ENCODE assay signal across 24 mouse cellular contexts in genomic region chr2:84939711-84940110, GRCm38 (mm10). TPM values are rescaled to one million over a fixed set of nuclear protein-coding genes. Genes with fewer than 3 reads are reported as not detected.
DNase-seq lines count a peak whose midpoint lies in the region; ATAC-seq and TF ChIP-seq lines count a peak whose summit lies in the region.
"Had no signal": no experiment of that assay in that cellular context is flagged by ENCODE, and none has a peak within 500 bp of the region (broad histone marks: within the 10 kb centered on the region; RNA-seq: fewer than 3 reads in every experiment).

No protein-coding gene starts in this region.

- TF ChIP-seq EP300 in MEL (IDR thresholded peaks at IDR 0.05; ENCODE audit: low read depth in 1 of 2, low read length in 2 of 2): no peak
- no peak for TF ChIP-seq EP300 in liver, embryonic 14.5 days (IDR thresholded peaks at IDR 0.05; ENCODE audit: low read depth)

- TF ChIP-seq POLR2A in MEL (IDR thresholded peaks at IDR 0.05; ENCODE audit: control insufficient read depth in 1 of 2, insufficient read depth in 1 of 2, low read depth in 1 of 2, low read length in 2 of 2, poor library complexity in 1 of 2): no peak

- no peak overlapping the region for H3K9ac ChIP-seq in heart, embryonic 11.5 days (ENCODE audit: low read depth, low read length)
- peak overlapping the region; percentile 23; the same call in 1 of the 2 replicates for H3K9ac ChIP-seq in MEL (ENCODE audit: control insufficient read depth, low read depth, low read length, poor library complexity, severe bottlenecking)
- peak overlapping the region; percentile 99 for H3K9ac ChIP-seq in liver, embryonic 14.5 days (replicated peaks)
- H3K9ac ChIP-seq: forebrain, postnatal 0 days; heart, embryonic 15.5 days; limb, embryonic 12.5 days; stomach, embryonic 15.5 days had no signal

- no peak for TF ChIP-seq RAD21 in MEL (IDR thresholded peaks at IDR 0.05; ENCODE audit: low read depth, low read length)

- no peak overlapping the region; the same call in 1 of the 2 replicates for H3K27ac ChIP-seq in heart, embryonic 11.5 days (ENCODE audit: low read depth, low read length)
- H3K27ac ChIP-seq in MEL (ENCODE audit: control insufficient read depth, low read depth, low read length): peak overlapping the region; percentile 99
- peak overlapping the region; percentile 96 for H3K27ac ChIP-seq in liver, embryonic 14.5 days
- H3K27ac ChIP-seq: embryonic facial prominence, embryonic 10.5 days; heart, embryonic 15.5 days; limb, embryonic 12.5 days; stomach, embryonic 15.5 days had no signal

- H3K9me3 ChIP-seq in heart, embryonic 11.5 days (replicated peaks; ENCODE audit: control insufficient read depth, low read length): no peaks in the 10 kb centered on the region
- no peaks in the 10 kb centered on the region for H3K9me3 ChIP-seq in MEL (replicated peaks; ENCODE audit: insufficient read depth, low read length)
- no peaks in the 10 kb centered on the region for H3K9me3 ChIP-seq in liver, embryonic 14.5 days (ENCODE audit: control insufficient read depth, low read length)
- H3K9me3 ChIP-seq: embryonic facial prominence, embryonic 10.5 days; heart, embryonic 15.5 days; limb, embryonic 12.5 days; stomach, embryonic 15.5 days had no signal

- peaks cover 28% of the 10 kb centered on the region for H3K79me2 ChIP-seq in MEL (ENCODE audit: control insufficient read depth, insufficient read depth, low read length, poor library complexity)

- H3K27me3 ChIP-seq in heart, embryonic 11.5 days (ENCODE audit: control insufficient read depth, insufficient read depth, low read length): no peaks in the 10 kb centered on the region
- H3K27me3 ChIP-seq in MEL (ENCODE audit: control insufficient read depth in 1 of 2, insufficient read depth in 2 of 2, low read length in 2 of 2): no peaks in the 10 kb centered on the region
- no peaks in the 10 kb centered on the region for H3K27me3 ChIP-seq in liver, embryonic 14.5 days (ENCODE audit: control insufficient read depth, insufficient read depth, low read length)
- H3K27me3 ChIP-seq: heart, embryonic 15.5 days; limb, embryonic 12.5 days; stomach, embryonic 15.5 days had no signal

- DNase-seq in heart, adult 9 months (ENCODE audit: low spot score in 2 of 2): no peak
- DNase-seq in MEL (ENCODE audit: low read depth, low spot score): no peak
- DNase-seq in liver, embryonic 14.5 days (ENCODE audit: low read depth in 3 of 3, low spot score in 3 of 3): peak; percentile 54 to 69 (median 58)
- DNase-seq in right cerebral cortex, postnatal 36 days (ENCODE audit: low spot score in 2 of 2): no peak
- DNase-seq in ovary, postnatal 14 days (ENCODE audit: low spot score): no peak
- DNase-seq: cerebellum, adult 18-20 months; forebrain, postnatal 0 days; kidney, postnatal 14 days; layer of hippocampus, adult 9-11 months; thymus, adult 2 months had no signal

- H3K4me1 ChIP-seq in heart, embryonic 11.5 days (ENCODE audit: control insufficient read depth, insufficient read depth, low read length): peaks cover 12% of the 10 kb centered on the region
- H3K4me1 ChIP-seq in MEL (ENCODE audit: control insufficient read depth in 1 of 2, insufficient read depth in 2 of 2, low read length in 2 of 2): peaks cover 9 to 20% of the 10 kb centered on the region in 2 experiments
- peaks cover 41 to 42% of the 10 kb centered on the region in 2 experiments for H3K4me1 ChIP-seq in liver, embryonic 14.5 days (replicated peaks; ENCODE audit: control insufficient read depth in 2 of 2, insufficient read depth in 2 of 2, low read length in 1 of 2)

- TF ChIP-seq CTCF in MEL (IDR thresholded peaks at IDR 0.05 in 2 of 3, conservative IDR thresholded peaks at IDR 0.05 in 1 of 3; ENCODE audit: control insufficient read depth in 1 of 3, insufficient read depth in 1 of 3, low read depth in 2 of 3, low read length in 3 of 3, poor library complexity in 1 of 3, severe bottlenecking in 1 of 3): no peak
- TF ChIP-seq CTCF in liver, embryonic 14.5 days (IDR thresholded peaks at IDR 0.05; ENCODE audit: low read depth): no peak

- ATAC-seq in heart, embryonic 11.5 days (replicated peaks; ENCODE audit: insufficient number of reproducible peaks, low FRiP score, low TSS enrichment): no peak
- peak; percentile 45 for ATAC-seq in erythroblast, adult 5-6 weeks (replicated peaks; ENCODE audit: low FRiP score, poor library complexity, severe bottlenecking)
- no peak for ATAC-seq in liver, embryonic 14.5 days (ENCODE audit: insufficient read depth)
- ATAC-seq: forebrain, postnatal 0 days; inflammation-experienced regulatory T-cells, adult 6 months; midbrain, embryonic 16.5 days had no signal

- no peak overlapping the region for H3K4me3 ChIP-seq in heart, embryonic 11.5 days (ENCODE audit: low read depth, low read length)
- peak overlapping the region; percentile 19 to 34; a peak in 3 of 4 replicates for H3K4me3 ChIP-seq in MEL (ENCODE audit: control insufficient read depth in 1 of 2, insufficient read depth in 1 of 2, low read depth in 2 of 2, low read length in 2 of 2)
- H3K4me3 ChIP-seq in liver, embryonic 14.5 days (ENCODE audit: insufficient read depth in 1 of 2, low read depth in 2 of 2, low read length in 2 of 2): peak overlapping the region; percentile 95 to 100
- H3K4me3 ChIP-seq: embryonic facial prominence, embryonic 10.5 days; heart, embryonic 15.5 days; limb, embryonic 12.5 days; stomach, embryonic 15.5 days had no signal

- WGBS in heart, embryonic 11.5 days (ENCODE audit: insufficient replicate concordance): 87% methylated on average over 6 of the region's 6 CpGs
- 46% methylated on average over 6 of the region's 6 CpGs for WGBS in liver, embryonic 14.5 days (ENCODE audit: insufficient replicate concordance)

- H3K36me3 ChIP-seq in heart, embryonic 11.5 days (ENCODE audit: control insufficient read depth, insufficient read depth, low read length): peaks cover 6% of the 10 kb centered on the region; the same call in 1 of the 2 replicates
- peaks cover under 1 to 22% of the 10 kb centered on the region in 2 experiments for H3K36me3 ChIP-seq in MEL (ENCODE audit: control insufficient read depth in 1 of 2, insufficient read depth in 2 of 2, low read length in 2 of 2)
- peaks cover 60% of the 10 kb centered on the region for H3K36me3 ChIP-seq in liver, embryonic 14.5 days (replicated peaks; ENCODE audit: control insufficient read depth, insufficient read depth, low read depth)
- H3K36me3 ChIP-seq: heart, embryonic 15.5 days had no signal

- peak overlapping the region; percentile 25 for H3K4me2 ChIP-seq in heart, embryonic 11.5 days
- peak overlapping the region; percentile 87 for H3K4me2 ChIP-seq in liver, embryonic 14.5 days (ENCODE audit: low read depth)
- H3K4me2 ChIP-seq: heart, embryonic 15.5 days; limb, embryonic 12.5 days; stomach, embryonic 15.5 days had no signal

TF ChIP-seq in MEL, 35 proteins besides CTCF, POLR2A, EP300 and RAD21 (continues in another document):
- TF ChIP-seq MAZ (IDR thresholded peaks at IDR 0.05; ENCODE audit: low read depth, low read length): no peak
- TF ChIP-seq NELFE (IDR thresholded peaks at IDR 0.05; ENCODE audit: low read depth, low read length): no peak
- TF ChIP-seq ELF1 (IDR thresholded peaks at IDR 0.05; ENCODE audit: low read depth, low read length): no peak
- no peak for TF ChIP-seq CHD2 (IDR thresholded peaks at IDR 0.05; ENCODE audit: low read length)
- TF ChIP-seq UBTF (IDR thresholded peaks at IDR 0.05; ENCODE audit: borderline replicate concordance, insufficient read depth, low read depth, low read length): no peak

RNA-seq across cellular contexts. Expression of gene Slc43a3, which starts 3.3 kb away (rescaled TPM):
- polyA plus RNA-seq in heart, embryonic 11.5 days (2014; fragmentation: Nextera tagmentation; extraction: Ambion mirVana): 48.2 and 52.5 TPM in 2 replicates
- 82.5 and 91.5 TPM in 2 replicates for total RNA-seq in MEL (2012; rRNA removed)
- 10 to 100 TPM in 1 of 2 experiments, not detected in 1; 90.6 TPM for polyA plus RNA-seq in MEL (2012; ENCODE audit: insufficient read depth in 1 of 2, insufficient read length in 2 of 2, low read depth in 1 of 2, low replicate concordance in 2 of 2, missing spikeins in 1 of 2)
- total RNA-seq in erythroblast, adult 5-6 weeks (2015; ENCODE audit: low replicate concordance): 207 and 247 TPM in 2 replicates
- total RNA-seq in erythroblast, adult 5-6 weeks (2017; ENCODE audit: low replicate concordance): 227 and 246 TPM in 2 replicates
- polyA plus RNA-seq in liver, embryonic 14.5 days (2012; rRNA removed): 158 and 159 TPM in 2 replicates
- 113 and 124 TPM in 2 replicates for polyA plus RNA-seq in liver, embryonic 14.5 days (2014; fragmentation: Nextera tagmentation; extraction: Ambion mirVana)

RNA-seq across cellular contexts. Expression of gene Prg2, which starts 40.5 kb away (rescaled TPM):
- 0.73 and 1.1 TPM in 2 replicates for polyA plus RNA-seq in heart, embryonic 11.5 days (2014; fragmentation: Nextera tagmentation; extraction: Ambion mirVana)
- 0.42 TPM in 1 of 2 replicates, not detected in the other for total RNA-seq in MEL (2012; rRNA removed)
- polyA plus RNA-seq in MEL (2012; ENCODE audit: insufficient read depth in 1 of 2, insufficient read length in 2 of 2, low read depth in 1 of 2, low replicate concordance in 2 of 2, missing spikeins in 1 of 2): under 1 TPM in 1 of 2 experiments, not detected in 1; 0.17 TPM
- 140 and 215 TPM in 2 replicates for total RNA-seq in erythroblast, adult 5-6 weeks (2015; ENCODE audit: low replicate concordance)
- 429 and 503 TPM in 2 replicates for total RNA-seq in erythroblast, adult 5-6 weeks (2017; ENCODE audit: low replicate concordance)
- 33.3 and 62.4 TPM in 2 replicates for polyA plus RNA-seq in liver, embryonic 14.5 days (2012; rRNA removed)
- polyA plus RNA-seq in liver, embryonic 14.5 days (2014; fragmentation: Nextera tagmentation; extraction: Ambion mirVana): 17.9 and 21.8 TPM in 2 replicates
- total RNA-seq: forebrain, postnatal 0 days; gastrocnemius, adult 18-20 months had no signal
- polyA plus RNA-seq: forebrain, postnatal 0 days; hindbrain, embryonic 11.5 days; lung, embryonic 16.5 days; midbrain, embryonic 16.5 days had no signal

RNA-seq across cellular contexts. Expression of gene Prg3, which starts 48.3 kb away (rescaled TPM):
- 0.24 and 0.37 TPM in 2 replicates for polyA plus RNA-seq in heart, embryonic 11.5 days (2014; fragmentation: Nextera tagmentation; extraction: Ambion mirVana)
- not detected in 2 replicates for total RNA-seq in MEL (2012; rRNA removed)
- not detected for polyA plus RNA-seq in MEL (2012; ENCODE audit: insufficient read depth in 1 of 2, insufficient read length in 2 of 2, low read depth in 1 of 2, low replicate concordance in 2 of 2, missing spikeins in 1 of 2)
- total RNA-seq in erythroblast, adult 5-6 weeks (2015; ENCODE audit: low replicate concordance): 21.7 and 30.7 TPM in 2 replicates
- 20.4 and 21.9 TPM in 2 replicates for total RNA-seq in erythroblast, adult 5-6 weeks (2017; ENCODE audit: low replicate concordance)
- 2.6 and 4.4 TPM in 2 replicates for polyA plus RNA-seq in liver, embryonic 14.5 days (2012; rRNA removed)
- 2.1 and 3.4 TPM in 2 replicates for polyA plus RNA-seq in liver, embryonic 14.5 days (2014; fragmentation: Nextera tagmentation; extraction: Ambion mirVana)
- total RNA-seq: forebrain, postnatal 0 days; gastrocnemius, adult 18-20 months; left cerebral cortex, adult 8-10 months; megakaryocyte-erythroid progenitor cell, adult 5-6 weeks had no signal
- polyA plus RNA-seq: embryonic facial prominence, embryonic 10.5 days; forebrain, postnatal 0 days; heart, embryonic 15.5 days; hindbrain, embryonic 11.5 days; inflammation-experienced regulatory T-cells, adult 6 months; limb, embryonic 12.5 days; lung, embryonic 16.5 days; midbrain, embryonic 16.5 days; urinary bladder, adult 2 months had no signal

RNA-seq across cellular contexts. Expression of gene Rtn4rl2, which starts 53.2 kb away (rescaled TPM):
- polyA plus RNA-seq in heart, embryonic 11.5 days (2014; fragmentation: Nextera tagmentation; extraction: Ambion mirVana): 0.23 and 1.1 TPM in 2 replicates
- 0.12 TPM in 1 of 2 replicates, not detected in the other for total RNA-seq in MEL (2012; rRNA removed)
- polyA plus RNA-seq in MEL (2012; ENCODE audit: insufficient read depth in 1 of 2, insufficient read length in 2 of 2, low read depth in 1 of 2, low replicate concordance in 2 of 2, missing spikeins in 1 of 2): 1 to 10 TPM in 1 of 2 experiments, not detected in 1; 1.1 TPM
- total RNA-seq in erythroblast, adult 5-6 weeks (2015; ENCODE audit: low replicate concordance): not detected in 2 replicates
- not detected in 2 replicates for total RNA-seq in erythroblast, adult 5-6 weeks (2017; ENCODE audit: low replicate concordance)
- 0.03 and 0.06 TPM in 2 replicates for polyA plus RNA-seq in liver, embryonic 14.5 days (2012; rRNA removed)
- 0.14 TPM in 1 of 2 replicates, not detected in the other for polyA plus RNA-seq in liver, embryonic 14.5 days (2014; fragmentation: Nextera tagmentation; extraction: Ambion mirVana)
- total RNA-seq: megakaryocyte-erythroid progenitor cell, adult 5-6 weeks had no signal
- polyA plus RNA-seq: inflammation-experienced regulatory T-cells, adult 6 months had no signal

Comparison
In these comparisons a context has a peak if more than half of its experiments do, and no peak if none do; other contexts are left out.
1. DNase-seq: peak in liver, embryonic 14.5 days (3 of 3); none in heart, adult 9 months (0 of 2), MEL (single experiment), right cerebral cortex, postnatal 36 days (0 of 2) and ovary, postnatal 14 days (single experiment).